Mouse (Mus musculus): ENCODE measurements at regions not wholly inside any gene's neighbourhood (a gene's known extent, or its start where the extent isn't known, plus 50 kb on each side); places are given as distances from the start of the nearest gene placed in this dataset.

DNA sequence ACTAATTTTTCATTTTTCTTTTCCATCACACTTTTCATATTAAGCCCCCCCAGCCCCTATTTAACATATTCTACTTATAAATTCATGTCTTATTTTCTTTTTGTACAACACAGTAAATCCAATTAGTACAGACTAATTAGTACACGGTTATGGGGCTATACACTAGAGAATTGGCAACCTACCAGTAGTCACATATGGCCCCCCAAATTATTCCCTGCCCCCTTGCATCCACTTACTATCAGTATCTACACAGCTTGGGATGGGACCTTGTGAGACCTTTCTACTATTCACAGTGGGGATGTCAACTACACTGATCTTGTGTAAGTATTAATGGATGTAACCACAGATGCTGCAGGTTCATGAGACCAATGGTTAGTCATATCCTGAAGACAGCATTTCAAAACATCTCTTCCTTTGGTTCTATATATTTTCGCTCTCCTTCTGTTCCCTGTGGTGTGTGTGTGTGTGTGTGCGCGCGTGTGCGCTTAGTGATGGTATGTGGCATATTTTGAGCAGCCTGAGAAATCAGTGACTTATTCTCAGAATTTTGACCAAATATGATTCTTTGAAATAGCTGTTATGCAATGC, 732.9 kb upstream of the Zeb2 start:
- DNase-seq: no peak

DNA sequence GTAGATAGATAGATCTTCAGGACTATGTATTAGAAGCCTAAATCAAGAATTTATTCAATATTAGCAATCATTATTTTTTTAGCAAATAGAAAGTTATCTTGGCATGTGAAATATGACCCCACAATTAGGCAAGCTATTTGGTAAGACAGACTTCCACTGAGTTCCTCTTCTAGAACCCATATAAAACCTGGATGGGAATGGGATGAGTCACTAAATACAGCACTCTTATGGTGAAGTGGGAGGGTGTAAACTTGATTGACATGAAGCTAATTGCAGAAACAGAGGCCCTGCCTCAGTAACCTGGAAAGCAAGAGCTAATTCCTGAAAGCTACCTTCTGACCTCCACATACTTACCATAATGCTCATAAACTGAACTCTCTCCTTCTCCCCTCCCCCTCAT, 723.2 kb upstream of the Zeb2 start:
- no peak for DNase-seq

DNA sequence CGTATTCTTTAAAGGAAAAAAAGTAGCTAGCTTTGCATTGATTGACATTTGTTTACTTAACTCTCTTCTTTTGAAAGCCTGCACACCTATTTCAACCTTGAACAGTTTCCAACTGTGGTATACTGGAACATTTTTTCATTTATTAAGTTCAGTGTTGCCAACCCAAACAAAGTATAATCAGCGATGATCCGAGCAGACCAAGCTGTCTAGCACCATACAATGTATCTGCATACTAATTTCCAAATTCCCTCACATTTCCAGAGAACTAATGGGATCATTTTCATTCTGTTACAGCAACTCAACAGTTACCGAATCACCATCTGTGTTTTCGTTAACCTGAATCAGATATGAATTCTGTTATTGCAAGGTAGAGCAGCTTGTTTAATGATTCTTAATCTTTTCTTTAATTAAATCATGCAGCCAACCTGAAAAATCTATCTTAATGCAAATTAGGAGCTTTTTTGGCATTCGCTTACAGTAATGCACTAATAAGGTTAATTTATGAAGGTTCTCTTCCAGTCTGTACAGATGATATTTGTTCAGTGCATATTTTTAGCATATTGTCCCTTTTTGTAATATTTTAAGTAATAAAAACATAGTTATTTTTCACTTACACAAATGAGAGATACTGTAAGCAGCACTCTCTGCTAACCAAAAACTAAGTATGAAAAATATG, 719.5 kb upstream of the Zeb2 start:
- DNase-seq: no peak

DNA sequence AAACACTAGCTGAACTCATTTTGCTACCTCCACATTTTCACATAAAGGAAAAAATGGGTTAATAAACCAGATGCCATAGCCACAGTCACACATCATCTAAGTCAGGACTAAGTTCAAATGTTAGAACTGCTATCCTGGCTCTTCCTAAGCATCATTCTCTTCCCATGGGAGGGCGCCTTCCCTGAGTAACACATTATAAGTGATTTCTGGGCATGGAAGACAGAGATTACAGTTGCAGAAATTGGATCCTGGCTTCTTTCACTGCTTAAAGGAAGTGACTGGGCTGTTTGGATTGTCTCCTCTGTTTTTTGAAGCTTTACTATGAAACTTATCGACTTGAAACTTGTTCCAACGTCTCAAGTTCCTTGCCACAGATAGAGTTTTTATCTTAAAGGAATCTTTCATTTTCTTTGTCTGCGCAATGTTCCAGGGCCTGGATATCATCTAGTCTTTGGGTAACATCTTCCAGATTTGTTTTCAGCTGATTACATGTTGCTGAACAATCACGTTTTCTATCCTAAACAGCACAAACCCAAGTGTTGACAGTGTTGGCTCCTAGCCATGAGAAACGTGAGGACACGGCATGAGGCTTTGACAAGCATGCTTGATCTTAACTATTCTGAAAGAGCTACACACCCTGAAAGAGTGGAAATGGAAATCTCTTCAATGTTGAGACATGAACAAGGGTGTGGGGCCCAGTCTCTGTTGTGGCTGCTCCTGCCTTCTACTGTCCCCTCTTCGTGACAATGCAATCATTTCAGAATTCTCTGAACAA, 700.9 kb upstream of the Zeb2 start:
- no peak for DNase-seq

DNA sequence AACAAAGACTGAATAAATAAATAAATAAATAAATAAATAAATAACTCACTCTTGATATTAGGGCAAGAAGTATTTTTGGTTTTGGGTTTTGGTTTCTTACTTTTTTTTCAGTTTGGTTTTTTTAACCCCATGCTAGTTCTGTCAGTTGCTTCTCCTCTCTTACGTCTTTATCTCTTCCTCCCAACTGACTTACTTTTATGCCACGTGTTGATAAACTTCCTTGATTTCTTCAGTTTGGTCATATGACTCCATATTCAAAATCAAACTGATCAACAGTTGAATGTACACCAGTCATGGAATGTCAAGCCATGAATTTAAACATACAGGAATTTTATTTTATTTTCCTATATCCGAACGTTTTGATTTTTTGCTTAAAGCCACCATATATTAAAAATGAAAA, 697.5 kb upstream of the Zeb2 start:
- DNase-seq: no peak

DNA sequence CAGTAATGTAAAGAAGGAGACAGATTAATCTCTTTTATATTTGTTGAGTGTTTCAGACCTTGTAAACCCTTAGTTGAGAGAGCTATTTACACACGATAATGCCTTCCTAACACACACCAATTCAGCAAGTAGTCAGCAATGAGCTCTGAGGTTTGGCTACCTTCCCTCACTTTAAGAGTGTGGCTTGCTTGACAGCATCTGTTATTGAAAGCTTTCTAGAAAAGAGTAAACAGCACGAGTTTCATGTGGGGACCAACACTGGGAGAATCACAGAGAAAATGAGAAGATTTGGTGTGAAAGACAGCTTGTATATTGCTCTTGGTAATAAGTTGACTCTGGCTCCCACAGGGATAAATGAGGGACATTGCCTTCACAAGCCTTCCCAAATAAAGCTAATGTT, 688.1 kb upstream of the Zeb2 start:
- DNase-seq: no peak

DNA sequence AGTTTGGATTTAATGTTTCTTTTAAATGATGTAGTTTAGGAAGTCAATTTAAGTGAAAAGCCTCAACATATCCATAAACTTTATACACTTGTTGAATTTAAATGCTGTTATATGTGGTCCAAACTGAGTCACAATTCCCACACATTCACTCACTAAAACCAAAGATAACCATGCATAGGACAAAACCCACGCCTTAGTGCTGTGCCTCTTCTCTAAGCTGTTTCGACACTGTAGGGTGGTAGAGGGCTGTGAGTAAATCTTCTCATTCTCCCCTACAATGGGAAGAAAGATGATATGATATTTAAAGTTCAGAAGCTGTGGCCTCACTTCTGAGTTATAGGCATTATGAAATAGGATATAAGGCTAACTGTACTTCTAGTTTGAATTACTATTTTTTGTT, 682.9 kb upstream of the Zeb2 start:
- DNase-seq: no peak

DNA sequence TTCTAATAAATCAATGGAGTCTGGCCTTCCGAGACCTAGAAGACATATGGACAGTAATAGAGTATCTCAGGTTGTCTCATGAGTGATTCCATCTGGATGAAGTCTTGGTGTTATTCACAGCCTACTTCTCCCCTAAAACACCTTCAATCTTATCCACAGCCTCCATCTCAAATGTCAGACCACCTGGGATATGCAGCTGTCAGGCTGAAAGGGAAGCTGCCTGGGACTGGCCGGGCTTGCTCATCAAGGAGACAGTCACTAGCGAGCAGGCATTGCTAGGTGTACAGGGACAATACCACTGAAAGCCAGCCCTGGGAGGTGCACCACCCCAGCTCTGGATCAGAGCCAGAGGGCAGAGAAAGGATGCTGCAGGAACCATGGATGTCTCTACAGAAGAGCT, 676.4 kb upstream of the Zeb2 start:
- no peak for DNase-seq

DNA sequence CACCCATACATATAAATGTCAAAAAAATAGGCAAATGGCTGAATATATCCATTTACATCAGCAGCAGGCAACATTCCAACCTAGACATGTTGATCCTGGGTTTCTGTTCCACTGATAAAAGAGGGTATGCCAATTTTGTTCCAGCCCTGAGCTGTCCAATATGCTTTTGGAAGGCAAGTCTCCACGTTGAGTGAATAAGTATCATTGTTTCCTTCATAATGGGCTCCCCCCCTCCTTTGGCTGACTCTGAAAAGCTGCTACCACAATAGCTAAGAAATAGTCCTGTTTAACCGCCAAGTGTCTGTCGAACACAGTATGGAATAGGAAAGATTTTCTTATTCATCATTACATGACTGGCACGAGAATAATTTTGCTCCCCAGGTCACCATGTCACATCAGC, 672.5 kb upstream of the Zeb2 start:
- DNase-seq: no peak

DNA sequence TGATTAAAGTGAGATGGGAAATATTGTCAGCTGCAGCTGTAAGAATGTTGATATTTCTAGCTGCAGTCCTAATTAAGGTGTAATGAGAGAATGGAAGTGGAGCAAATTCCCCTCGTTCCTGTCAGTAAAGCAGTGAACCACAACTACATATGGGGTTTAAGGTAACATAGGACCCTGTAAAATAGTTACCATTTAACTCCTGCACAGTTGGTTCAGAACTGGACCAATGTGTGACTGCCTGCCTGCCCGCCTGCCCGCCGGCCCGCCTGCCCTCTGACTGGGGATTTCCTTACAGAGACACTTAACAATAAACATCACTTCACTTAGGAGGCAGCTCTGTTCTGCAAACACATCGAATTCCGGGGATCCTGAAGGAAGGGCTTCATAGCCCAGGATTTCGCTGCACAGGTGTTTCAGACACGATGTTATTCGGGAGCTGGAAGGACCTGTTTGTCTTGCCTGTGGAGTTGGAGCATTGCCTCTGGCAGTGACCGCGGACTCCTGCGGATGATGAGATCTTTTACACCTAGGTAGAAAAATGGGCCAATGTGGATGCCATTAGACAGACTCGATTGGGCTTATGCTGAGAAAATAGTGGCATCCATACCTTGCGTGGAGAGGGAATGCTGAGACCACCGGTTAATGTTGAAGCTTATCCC, 670.7 kb upstream of the Zeb2 start:
- no peak for DNase-seq

DNA sequence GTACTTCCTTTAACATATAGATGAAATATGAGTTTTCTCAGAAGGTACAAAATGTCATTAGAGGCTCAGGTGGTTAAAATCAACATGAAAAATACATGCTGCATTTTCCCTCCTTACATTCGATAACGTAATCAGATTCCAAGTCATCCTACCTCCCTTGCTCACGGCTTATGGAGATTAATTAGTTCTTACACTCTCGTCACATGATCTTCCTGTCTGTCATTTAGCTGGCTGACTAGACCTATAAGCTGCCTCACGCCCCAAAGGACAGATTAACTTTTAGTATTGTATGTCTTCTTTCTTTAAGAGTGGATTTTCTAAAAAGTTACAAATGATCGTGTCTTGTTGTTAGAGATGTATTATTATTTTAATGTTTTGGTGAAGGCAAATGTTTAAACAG, 669.6 kb upstream of the Zeb2 start:
- no peak for DNase-seq

DNA sequence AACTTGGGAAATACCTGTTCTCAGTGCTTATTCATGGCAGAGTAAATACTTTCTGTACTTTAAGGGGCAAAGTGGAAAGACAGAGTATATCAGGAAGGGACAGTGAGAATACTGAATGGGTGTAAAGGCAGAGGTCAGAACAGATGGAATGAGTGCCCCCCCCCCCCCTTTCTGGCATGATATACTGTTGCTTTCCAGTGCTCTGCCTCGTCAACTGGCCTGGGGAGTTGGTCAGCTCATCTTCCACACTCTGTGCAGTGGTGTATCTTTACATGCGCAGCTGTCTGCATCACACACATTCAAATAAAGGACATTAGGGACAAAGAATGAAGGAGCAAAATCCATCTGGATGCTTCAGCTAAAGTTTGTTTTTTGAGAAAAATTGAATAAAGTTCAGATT, 668.5 kb upstream of the Zeb2 start:
- DNase-seq: no peak

DNA sequence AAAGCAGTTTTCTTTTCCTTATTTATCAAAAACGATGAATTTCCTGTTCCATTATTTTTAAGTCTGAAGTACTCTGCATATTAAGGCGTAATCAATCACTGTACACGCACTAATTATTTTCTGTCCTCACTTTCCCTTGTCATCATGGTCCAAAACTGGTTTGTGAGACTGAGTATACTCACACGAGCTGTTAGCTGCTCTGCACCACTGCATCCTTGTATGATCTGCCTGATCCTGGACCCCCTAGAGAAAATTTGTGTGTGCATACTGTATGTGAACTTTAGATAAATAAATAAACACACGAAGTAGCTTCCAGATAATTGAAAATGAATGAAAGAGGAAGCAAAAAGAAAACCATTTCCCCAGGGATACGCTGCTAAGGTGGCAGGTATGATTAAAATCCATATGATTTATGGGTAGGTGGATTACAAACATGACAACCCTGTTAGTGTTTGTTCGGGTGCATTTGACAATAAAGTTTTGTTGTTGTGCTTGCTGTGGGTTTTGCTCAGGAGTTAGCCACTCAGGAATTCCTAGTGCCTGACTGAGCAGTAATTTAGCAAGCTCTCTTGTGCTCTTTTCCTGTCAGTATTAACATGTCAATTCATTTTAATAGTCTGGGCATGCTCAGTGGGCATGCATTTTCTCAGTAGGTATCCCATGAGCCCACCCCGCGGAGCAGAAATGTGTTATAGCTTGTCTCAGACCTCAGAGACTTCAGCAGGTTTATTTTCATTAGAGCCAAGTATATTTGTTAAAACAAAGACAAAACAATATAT, 666.6 kb upstream of the Zeb2 start:
- no peak for DNase-seq

DNA sequence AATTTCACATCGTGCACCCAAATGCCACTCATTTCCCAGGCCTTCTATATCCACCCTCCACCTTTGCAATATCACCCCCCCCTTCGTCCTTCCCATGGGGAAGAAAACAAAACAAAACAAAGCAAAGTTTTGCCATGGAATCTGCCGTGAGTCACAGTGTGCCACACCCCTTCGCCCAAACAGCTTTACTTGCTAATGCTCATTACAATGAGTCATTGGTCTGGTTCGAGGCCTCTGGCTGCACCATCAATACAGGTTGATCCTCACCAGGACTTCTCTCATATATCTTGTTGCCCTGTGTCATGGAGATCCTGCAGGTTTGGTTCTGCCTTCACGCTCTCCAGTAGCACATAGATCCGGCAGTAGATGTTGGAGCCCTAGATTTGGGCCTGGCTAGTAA, 660.3 kb upstream of the Zeb2 start:
- DNase-seq: no peak

DNA sequence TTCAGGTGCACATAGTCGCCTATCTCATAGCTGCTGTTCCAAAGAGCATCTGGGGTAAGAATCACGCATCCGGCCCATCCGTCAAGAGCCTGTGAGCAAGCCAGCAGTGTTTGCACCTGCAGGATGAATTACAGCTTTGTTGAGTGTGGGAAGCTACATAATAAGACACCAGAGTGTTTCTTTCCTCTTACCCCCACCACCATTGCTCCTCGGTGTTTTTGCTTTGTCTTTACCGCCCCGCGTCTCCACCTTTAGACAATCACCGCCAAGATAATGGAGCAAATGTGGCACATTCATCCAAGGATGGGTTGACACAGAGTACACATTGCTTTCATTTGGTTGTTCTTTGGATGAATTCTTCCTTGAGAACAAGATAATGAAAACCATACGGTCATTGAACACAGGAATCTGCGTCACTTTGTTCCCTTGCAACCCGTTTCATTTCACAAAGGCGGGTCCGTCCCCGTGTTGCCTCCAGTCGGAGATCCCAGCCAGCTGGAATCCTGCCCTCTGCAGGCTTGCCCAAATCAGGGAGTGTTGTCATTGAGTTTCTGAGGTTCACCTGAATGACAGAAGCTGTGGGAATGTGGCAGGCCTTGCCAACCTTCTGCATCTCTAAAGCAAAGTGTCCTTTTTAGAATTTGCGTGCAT, 659.4 kb upstream of the Zeb2 start:
- no peak for DNase-seq

DNA sequence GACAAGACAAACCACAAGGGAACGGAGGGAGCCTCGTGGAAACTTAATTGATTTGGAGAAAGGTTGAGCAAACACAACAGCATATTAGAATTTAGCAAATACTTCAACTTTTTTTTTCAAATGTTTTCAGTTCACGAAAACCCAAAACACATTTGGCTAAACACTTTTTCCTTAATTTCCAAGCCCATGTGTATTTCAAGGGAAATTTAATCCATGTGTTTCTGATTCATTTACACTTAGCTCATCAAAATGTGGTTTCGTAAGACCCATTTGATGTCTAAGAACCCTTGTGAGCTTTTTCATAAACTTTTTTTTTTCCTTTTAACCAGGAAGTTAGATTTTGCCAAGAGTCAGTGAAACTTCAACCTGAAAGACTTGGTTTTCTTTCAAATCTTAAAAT, 658.5 kb upstream of the Zeb2 start:
- no peak for DNase-seq

DNA sequence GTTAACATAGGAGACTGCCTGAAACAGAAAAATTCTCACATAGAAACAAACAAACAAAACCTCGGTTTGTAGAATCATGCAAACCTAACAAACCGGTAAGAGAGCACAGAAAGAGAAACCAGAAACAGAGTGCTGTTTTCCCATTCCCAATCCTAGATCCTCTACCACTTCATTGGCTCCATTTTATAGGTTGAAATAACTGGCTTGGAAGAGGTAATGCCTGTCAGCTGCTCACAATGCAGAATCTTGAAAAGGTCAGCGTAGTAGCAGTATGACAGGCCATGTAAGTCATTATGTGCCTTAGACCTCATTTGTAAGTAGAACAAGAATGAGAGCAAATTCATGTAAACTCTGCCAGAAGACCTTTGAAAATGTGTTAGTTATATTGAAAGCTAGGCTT, 657.2 kb upstream of the Zeb2 start:
- DNase-seq: no peak

DNA sequence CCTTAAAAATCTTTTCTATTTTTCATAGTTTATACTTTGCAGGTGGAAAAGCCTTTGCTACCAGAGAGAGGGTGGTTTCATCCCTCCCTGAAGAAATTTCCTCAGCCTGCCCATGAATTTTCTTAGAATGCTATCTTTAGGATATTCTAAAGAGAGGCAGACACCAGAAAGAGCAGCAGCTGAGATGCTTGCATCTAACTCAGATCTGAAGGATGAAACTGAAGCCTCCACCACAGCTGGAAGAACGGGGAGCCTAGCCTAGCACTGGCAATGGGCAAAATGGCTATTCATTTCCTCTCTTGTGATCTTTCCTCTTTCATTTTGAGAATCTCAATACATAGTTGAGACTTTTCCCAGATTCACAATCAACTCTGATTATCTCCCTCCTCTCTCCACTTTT, 640.0 kb upstream of the Zeb2 start:
- no peak for DNase-seq

DNA sequence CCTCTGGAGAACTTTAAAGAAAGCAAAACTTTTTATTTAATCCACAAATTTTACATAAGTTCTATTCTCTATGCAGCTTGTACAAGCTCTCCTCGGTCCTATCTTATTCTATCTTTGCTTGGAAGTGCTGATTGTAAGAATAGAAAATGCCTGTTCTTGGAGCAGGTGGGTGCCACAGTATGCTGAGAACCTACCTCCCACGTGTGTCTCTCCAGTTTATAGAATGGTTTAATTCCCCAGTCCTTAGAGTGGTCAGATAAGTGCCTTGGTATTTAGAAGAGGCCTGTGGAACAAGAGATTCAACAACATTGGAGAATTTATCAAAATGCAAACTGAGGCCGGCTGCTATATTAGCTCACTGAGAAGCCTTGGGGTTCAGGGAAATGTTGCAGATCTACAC, 639.2 kb upstream of the Zeb2 start:
- no peak for DNase-seq

DNA sequence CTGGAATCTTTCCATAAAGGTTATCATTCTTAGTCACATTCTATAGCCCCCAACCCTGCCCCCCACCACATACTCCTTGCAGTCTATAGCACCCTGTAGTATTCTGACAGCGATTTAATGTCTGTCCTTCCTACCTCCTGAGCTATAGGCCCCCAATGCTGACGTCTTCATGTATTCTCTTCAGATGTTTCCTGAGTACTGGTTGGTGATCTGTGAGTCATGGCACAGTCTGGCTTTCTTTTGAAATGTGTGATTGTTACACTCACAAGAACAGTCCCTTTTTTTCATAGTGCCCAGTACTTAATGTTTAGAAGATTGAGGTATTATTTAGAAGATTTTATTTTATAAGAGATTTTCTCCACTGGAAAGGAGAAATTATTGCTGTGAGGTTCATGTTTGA, 634.6 kb upstream of the Zeb2 start:
- DNase-seq: no peak

DNA sequence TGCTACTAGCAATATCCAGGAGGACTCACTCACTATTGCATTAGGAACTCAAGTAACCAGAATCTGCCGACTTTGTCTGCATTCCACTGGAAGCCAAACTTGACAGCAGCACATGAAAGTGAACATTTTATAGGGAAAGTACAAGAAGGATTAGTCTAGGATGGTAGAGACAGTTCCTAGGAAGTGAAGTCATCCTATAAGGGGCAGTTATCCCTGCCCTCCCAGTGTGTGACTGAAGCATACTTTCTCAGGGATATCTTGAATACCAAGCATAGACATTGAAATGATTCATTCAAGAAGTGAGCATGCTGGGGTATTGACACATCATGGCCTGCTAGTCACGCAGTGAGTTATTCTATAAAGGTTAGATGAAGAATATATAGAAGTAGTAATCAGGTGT, 632.2 kb upstream of the Zeb2 start:
- DNase-seq: no peak

Data from kidney, postnatal 25 days (tissue).